Mouse (Mus musculus) CH12.LX (cell line): ENCODE results near the gene Henmt1. TPM values are rescaled to one million over a fixed set of nuclear protein-coding genes. Genes with fewer than 3 reads are reported as not detected.

ENCODE experiments used
- DNase-seq: peaks from one replicate; pipeline ENCODE4 v3.0.0-alpha.2; 2013; ENCODE audit errors: extremely low read depth
- H3K27ac ChIP-seq: 2 replicates; pipeline ENCODE4 v1.5.1; 2012; ENCODE audit warnings: low read depth, mild to moderate bottlenecking, control low read depth, moderate library complexity; ENCODE audit not compliant: insufficient read depth
- H3K27me3 ChIP-seq: replicated peaks from 2 replicates; pipeline ENCODE3; 2012; ENCODE audit warnings: inconsistent platforms
- H3K36me3 ChIP-seq, 2 experiments: replicated peaks in 1 of 2; 2 replicates each; pipeline versions ENCODE3 to v1.6.1; 2012; ENCODE audit warnings: inconsistent platforms in 1 of 2, low read length in 1 of 2, mild to moderate bottlenecking in 1 of 2, mixed read lengths in 1 of 2, moderate library complexity in 1 of 2; ENCODE audit not compliant: control insufficient read depth in 1 of 2, insufficient read depth in 1 of 2
- H3K4me1 ChIP-seq, 2 experiments: 2 replicates each; pipeline ENCODE4 v1.6.1; 2012; ENCODE audit warnings: inconsistent platforms in 1 of 2, moderate library complexity in 1 of 2; ENCODE audit not compliant: insufficient read depth in 2 of 2, control insufficient read depth in 1 of 2
- H3K4me2 ChIP-seq: 2 replicates; pipeline ENCODE4 v1.6.1; 2012; ENCODE audit warnings: low read depth, mild to moderate bottlenecking, control low read depth; ENCODE audit not compliant: poor library complexity, insufficient read depth, severe bottlenecking
- H3K4me3 ChIP-seq, 3 experiments: fragments of 150-350 bp in 1 of 3; sonication (generic) in 1 of 3; replicated peaks in 1 of 3; 2 replicates each; pipeline versions ENCODE3 to v1.5.1; 2011 to 2012; ENCODE audit warnings: low read depth in 2 of 3, low read length in 2 of 3, mild to moderate bottlenecking in 2 of 3, moderate library complexity in 2 of 3, control low read depth in 1 of 3, improper control_type of control experiment in 1 of 3, inconsistent platforms in 1 of 3, mixed read lengths in 1 of 3; ENCODE audit not compliant: poor library complexity in 1 of 3
- H3K79me2 ChIP-seq: replicated peaks from 2 replicates; pipeline ENCODE4 v1.6.1; 2012; ENCODE audit warnings: mild to moderate bottlenecking, moderate library complexity; ENCODE audit not compliant: control insufficient read depth, poor library complexity, insufficient read depth, severe bottlenecking; ENCODE audit errors: extremely low read depth
- H3K9ac ChIP-seq: 2 replicates; pipeline ENCODE4 v1.6.1; 2012; ENCODE audit warnings: low read depth, mild to moderate bottlenecking, control low read depth, moderate library complexity; ENCODE audit not compliant: insufficient read depth
- H3K9me3 ChIP-seq: replicated peaks from 2 replicates; pipeline ENCODE3; 2012; ENCODE audit warnings: low read length, inconsistent platforms, mixed read lengths
- BHLHE40 ChIP-seq: IDR thresholded peaks from 2 replicates; pipeline ENCODE4 v1.6.1; 2011; ENCODE audit warnings: mild to moderate bottlenecking, low read depth, low read length, improper control_type of control experiment
- CHD1 ChIP-seq: IDR thresholded peaks from 2 replicates; pipeline ENCODE4 v1.6.1; 2012; ENCODE audit warnings: low read depth, low read length, improper control_type of control experiment, inconsistent platforms
- CHD2 ChIP-seq: IDR thresholded peaks from 2 replicates; pipeline ENCODE4 v1.6.1; 2011; ENCODE audit warnings: low read length, improper control_type of control experiment
- E2F4 ChIP-seq: IDR thresholded peaks from 2 replicates; pipeline ENCODE4 v1.6.1; 2011; ENCODE audit warnings: low read depth, low read length, improper control_type of control experiment; ENCODE audit not compliant: insufficient replicate concordance
- ETS1 ChIP-seq: conservative IDR thresholded peaks from 2 replicates; pipeline ENCODE4 v1.6.1; 2012; ENCODE audit warnings: low read depth, mild to moderate bottlenecking, inconsistent platforms, low read length, improper control_type of control experiment, moderate library complexity
- GABPA ChIP-seq: IDR thresholded peaks from 2 replicates; pipeline ENCODE4 v1.6.1; 2012; ENCODE audit warnings: low read depth, low read length, improper control_type of control experiment, inconsistent platforms; ENCODE audit not compliant: insufficient replicate concordance
- HCFC1 ChIP-seq: IDR thresholded peaks from 2 replicates; pipeline ENCODE4 v1.6.1; 2012; ENCODE audit warnings: low read depth, mild to moderate bottlenecking, inconsistent platforms, low read length, improper control_type of control experiment
- IRF4 ChIP-seq: IDR thresholded peaks from 2 replicates; pipeline ENCODE4 v1.6.1; 2014; ENCODE audit warnings: low read depth, mild to moderate bottlenecking, inconsistent platforms, low read length, improper control_type of control experiment
- JUN ChIP-seq: IDR thresholded peaks from 2 replicates; pipeline ENCODE4 v1.6.1; 2011; ENCODE audit warnings: low read depth, mild to moderate bottlenecking, low read length, improper control_type of control experiment, moderate library complexity; ENCODE audit not compliant: insufficient read depth
- MAFK ChIP-seq: IDR thresholded peaks from 2 replicates; pipeline ENCODE4 v1.6.1; 2011; ENCODE audit warnings: low read length, improper control_type of control experiment; ENCODE audit not compliant: insufficient replicate concordance
- MEF2A ChIP-seq: IDR thresholded peaks from 2 replicates; pipeline ENCODE4 v1.6.1; 2014; ENCODE audit warnings: low read depth, mild to moderate bottlenecking, inconsistent platforms, low read length, improper control_type of control experiment, borderline replicate concordance
- MXI1 ChIP-seq: IDR thresholded peaks from 2 replicates; pipeline ENCODE4 v1.6.1; 2011; ENCODE audit warnings: mild to moderate bottlenecking, low read depth, low read length, improper control_type of control experiment
- MYC ChIP-seq: IDR thresholded peaks from 2 replicates; pipeline ENCODE4 v1.6.1; 2011; ENCODE audit warnings: low read depth, mild to moderate bottlenecking, improper control_type of control experiment, low read length
- POLR2A ChIP-seq: IDR thresholded peaks from 2 replicates; pipeline ENCODE4 v1.6.1; 2011; ENCODE audit warnings: low read depth, mild to moderate bottlenecking, improper control_type of control experiment, low read length
- POLR2AphosphoS2 ChIP-seq: IDR thresholded peaks from 2 replicates; pipeline ENCODE4 v1.6.1; 2011; ENCODE audit warnings: low read depth, low read length, improper control_type of control experiment
- SMC3 ChIP-seq: IDR thresholded peaks from 2 replicates; pipeline ENCODE4 v1.6.1; 2011; ENCODE audit warnings: low read depth, low read length, improper control_type of control experiment
- TBP ChIP-seq: conservative IDR thresholded peaks from 2 replicates; pipeline ENCODE4 v1.6.1; 2011; ENCODE audit warnings: low read depth, low read length, improper control_type of control experiment
- TCF12 ChIP-seq: IDR thresholded peaks from 2 replicates; pipeline ENCODE4 v1.6.1; 2014; ENCODE audit warnings: low read depth, mild to moderate bottlenecking, inconsistent platforms, low read length, improper control_type of control experiment
- USF1 ChIP-seq: IDR thresholded peaks from 2 replicates; pipeline ENCODE4 v1.6.1; 2014; ENCODE audit warnings: low read depth, mild to moderate bottlenecking, inconsistent platforms, low read length, improper control_type of control experiment
- USF2 ChIP-seq: conservative IDR thresholded peaks from 2 replicates; pipeline ENCODE4 v1.6.1; 2011; ENCODE audit warnings: low read depth, low read length, improper control_type of control experiment
- ZKSCAN1 ChIP-seq: IDR thresholded peaks from 2 replicates; pipeline ENCODE4 v1.6.1; 2012; ENCODE audit warnings: low read depth, inconsistent platforms, low read length, improper control_type of control experiment, borderline replicate concordance
- ZNF384 ChIP-seq: IDR thresholded peaks from 2 replicates; pipeline ENCODE4 v1.6.1; 2012; ENCODE audit warnings: low read depth, low read length, improper control_type of control experiment, inconsistent platforms
- dilution Hi-C: fragments of 300-500 bp; cut with MboI; formaldehyde crosslinking; loops from 2 replicates; pipeline ENCODE4 v1.14.3; 2020; ENCODE audit warnings: low sequenced_read_pairs; ENCODE audit not compliant: extremely low pct_unique_long_range_greater_than_20kb, extremely low pct_ligation_motif_present
- in situ Hi-C: fragments of 300-500 bp; cut with MboI; formaldehyde crosslinking; loops from 3 replicates; pipeline ENCODE4 v1.14.3; 2019; ENCODE audit warnings: low sequenced_read_pairs, low pct_ligation_motif_present, low pct_unique_long_range_greater_than_20kb, mixed read lengths
- polyA plus RNA-seq: library from polyadenylated mRNA; unstranded; fragments of >175 nt; gene quantifications from 2 replicates; pipeline ENCODE4 v1.2.1, GENCODE M21; 2012; ENCODE audit warnings: low read depth; ENCODE audit not compliant: insufficient read length
- total RNA-seq, 2 experiments: library from RNA; depleted of rRNA; stranded (reverse); fragments of 300-350 nt in 1 of 2; fragments of >200 nt in 1 of 2; gene quantifications; 2 replicates each; pipeline ENCODE4 v1.2.3; 2012 to 2014

The Henmt1 gene
- total and polyA plus RNA-seq, 3 experiments = not detected

DNA sequence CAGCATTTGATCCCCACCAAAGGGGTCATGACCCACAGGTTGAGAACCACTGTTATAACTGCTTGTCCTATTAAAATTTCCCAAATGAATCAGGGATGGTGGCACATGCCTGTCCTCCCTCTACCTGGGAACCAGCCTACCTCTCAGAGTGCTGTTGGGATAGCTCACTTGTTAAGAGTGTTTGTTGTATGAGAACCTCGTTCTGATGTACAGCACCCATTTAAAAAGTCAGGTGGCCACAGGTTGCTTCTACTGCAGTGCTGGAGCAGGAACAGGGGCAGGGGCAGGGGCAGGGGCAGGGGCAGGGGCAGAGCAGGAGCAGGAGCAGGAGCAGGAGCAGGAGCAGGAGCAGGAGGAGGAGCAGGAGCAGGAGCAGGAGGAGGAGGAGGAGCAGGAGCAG is 59.5 kb downstream of the Henmt1 start:
- Histone ChIP-seq H3K36me3 (peaks cover 0 to 10% of the 10 kb centered on the region in 2 experiments), H3K79me2 (no peaks in the 10 kb centered on the region), H3K27ac (no peak overlapping the region), H3K4me2 (no peak overlapping the region), H3K9me3 (no peaks in the 10 kb centered on the region), H3K4me3 (no peak overlapping the region), H3K27me3 (no peaks in the 10 kb centered on the region), H3K9ac (no peak overlapping the region), H3K4me1 (no peaks in the 10 kb centered on the region)
- no peak for DNase-seq
- in situ Hi-C loops (no loop called here), dilution Hi-C loops (no loop called here)
- TF ChIP-seq CHD2 = no peak
- TF ChIP-seq IRF4 = no peak
- TF ChIP-seq USF2 = no peak
- TF ChIP-seq CHD1 = no peak
- TF ChIP-seq MEF2A = no peak
- TF ChIP-seq HCFC1 = no peak
- TF ChIP-seq JUN = no peak
- no peak for TF ChIP-seq POLR2A

DNA sequence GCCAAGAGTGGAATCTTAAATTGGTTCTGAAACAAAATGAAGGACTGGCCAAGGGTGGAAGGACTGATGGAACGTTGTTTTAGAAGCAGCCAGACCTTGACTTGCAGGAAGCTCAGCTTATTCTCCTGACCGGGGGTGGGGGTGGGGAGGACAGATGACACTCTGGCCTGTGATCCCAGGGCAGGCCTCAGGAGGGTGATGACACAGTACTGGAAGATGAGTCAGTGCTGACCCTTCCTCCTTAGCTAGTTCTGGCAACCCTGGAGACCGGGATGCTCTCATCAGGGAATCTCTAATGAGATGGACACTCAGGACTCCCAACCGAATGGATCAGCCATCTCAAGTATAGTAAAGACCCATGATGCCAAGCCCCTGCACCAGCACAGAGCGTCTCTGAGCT is 66.1 kb downstream of the Henmt1 start:
- Histone ChIP-seq H3K4me3 (no peak overlapping the region), H3K9ac (no peak overlapping the region), H3K4me1 (peaks cover 5 to 30% of the 10 kb centered on the region in 2 experiments; a peak in 3 of 4 replicates), H3K27me3 (no peaks in the 10 kb centered on the region), H3K36me3 (peaks cover 0 to 6% of the 10 kb centered on the region in 2 experiments), H3K9me3 (no peaks in the 10 kb centered on the region), H3K4me2 (no peak overlapping the region), H3K79me2 (no peaks in the 10 kb centered on the region; the same call in 1 of the 2 replicates), H3K27ac (no peak overlapping the region)
- dilution Hi-C loops (no loop called here), in situ Hi-C loops (no loop called here)
- no peak for DNase-seq
- TF ChIP-seq GABPA (no peak), E2F4 (no peak), SMC3 (no peak), POLR2AphosphoS2 (no peak), ZKSCAN1 (no peak), MAFK (no peak), MXI1 (no peak), TBP (no peak), HCFC1 (no peak), CHD2 (no peak), TCF12 (no peak), MEF2A (no peak), BHLHE40 (no peak), ZNF384 (no peak), ETS1 (no peak), MYC (no peak), USF1 (no peak), CHD1 (no peak)
- TF ChIP-seq, all 38 proteins: peak for 0
